Mouse (Mus musculus): ENCODE results near the gene Tcf7. TPM values are rescaled to one million over a fixed set of nuclear protein-coding genes. Genes with fewer than 3 reads are reported as not detected.
A peak's percentile ranks its signal among the peaks of the same experiment; 100 is the strongest.

The Tcf7 gene
- total RNA-seq, 2 experiments from 2014 or later = 3.2 to 45.5 TPM

GRCm38 (mm10) chr11:52271765-52272495 lies 10.9 kb downstream of the Tcf7 start:
- no peak for DNase-seq
- intact Hi-C loops (cut with DNase I) = no loop called here

- peak in 1 of 2 experiments; percentile 52 for DNase-seq
These were observed 13.0 kb downstream of the Tcf7 start for GRCm38 (mm10) chr11:52269841-52270240.

GRCm38 (mm10) chr11:52268104-52268835 lies 14.5 kb downstream of the Tcf7 start:
- DNase-seq = no peak
- intact Hi-C loops (cut with DNase I) = no loop called here

More at GRCm38 (mm10) chr11:52269841-52270240, 13.0 kb downstream of the Tcf7 start:
- intact Hi-C loops (cut with DNase I) = no loop called here

GRCm38 (mm10) chr11:52267271-52267670 lies 15.5 kb downstream of the Tcf7 start:
- intact Hi-C loops (cut with DNase I) = no loop called here

GRCm38 (mm10) chr11:52265616-52266307 lies 17.1 kb downstream of the Tcf7 start:
- intact Hi-C loops (cut with DNase I) = no loop called here
- no peak for DNase-seq

More at GRCm38 (mm10) chr11:52267271-52267670, 15.5 kb downstream of the Tcf7 start:
- DNase-seq = no peak

GRCm38 (mm10) chr11:52264871-52265270 lies 17.9 kb downstream of the Tcf7 start:
- intact Hi-C loops (cut with DNase I) = no loop called here
- no peak for DNase-seq

- DNase-seq = no peak
- intact Hi-C loops (cut with DNase I) = loop anchor here (2.0 kb wide), 1 partner anchor 34 kb away; no protein-coding TSS in a partner anchor
These were observed 20.5 kb downstream of the Tcf7 start for GRCm38 (mm10) chr11:52262338-52262737.

- DNase-seq = peak; percentile 62 to 75
- intact Hi-C loops (cut with DNase I) = loop anchor here (2.0 kb wide), 1 partner anchor 35 kb away; no protein-coding TSS in a partner anchor
These were observed 20.9 kb downstream of the Tcf7 start for GRCm38 (mm10) chr11:52261937-52262336.

GRCm38 (mm10) chr11:52260878-52261277 lies 21.9 kb downstream of the Tcf7 start:
- intact Hi-C loops (cut with DNase I) = no loop called here
- DNase-seq = no peak

GRCm38 (mm10) chr11:52258711-52259110 lies 24.1 kb downstream of the Tcf7 start:
- no peak for DNase-seq
- intact Hi-C loops (cut with DNase I) = no loop called here

- intact Hi-C loops (cut with DNase I) = no loop called here
- no peak for DNase-seq
These were observed 25.4 kb downstream of the Tcf7 start for GRCm38 (mm10) chr11:52257376-52257775.

GRCm38 (mm10) chr11:52255077-52255476 lies 27.7 kb downstream of the Tcf7 start:
- intact Hi-C loops (cut with DNase I) = loop anchor here (2.0 kb wide), 1 partner anchor 88 kb away; no protein-coding TSS in a partner anchor
- no peak for DNase-seq

GRCm38 (mm10) chr11:52253674-52254375 lies 29.0 kb downstream of the Tcf7 start:
- peak; percentile 67 to 81 for DNase-seq
- intact Hi-C loops (cut with DNase I) = loop anchor here (1.0 to 2.0 kb wide), 2 partner anchors 43 to 89 kb away; no protein-coding TSS in a partner anchor

GRCm38 (mm10) chr11:52252692-52253091 lies 30.1 kb downstream of the Tcf7 start:
- DNase-seq = no peak
- intact Hi-C loops (cut with DNase I) = no loop called here

- intact Hi-C loops (cut with DNase I) = no loop called here
- DNase-seq = no peak
These were observed 31.0 kb downstream of the Tcf7 start for GRCm38 (mm10) chr11:52251770-52252169.

- DNase-seq = no peak
- intact Hi-C loops (cut with DNase I) = no loop called here
These were observed 33.4 kb downstream of the Tcf7 start for GRCm38 (mm10) chr11:52249452-52249851.

GRCm38 (mm10) chr11:52240898-52241542 lies 41.8 kb downstream of the Tcf7 start:
- intact Hi-C loops (cut with DNase I) = no loop called here
- no peak for DNase-seq

GRCm38 (mm10) chr11:52234509-52234908 lies 48.3 kb downstream of the Tcf7 start:
- intact Hi-C loops (cut with DNase I) = no loop called here
- no peak for DNase-seq

- no peak for DNase-seq
- intact Hi-C loops (cut with DNase I) = no loop called here
These were observed 48.9 kb downstream of the Tcf7 start for GRCm38 (mm10) chr11:52233906-52234305.

Measured in heart, postnatal 14 days (tissue).